ENCODE assay signal across 24 mouse cellular contexts in genomic region chr12:25958584-25958983, GRCm38 (mm10).
DNase-seq lines count a peak whose midpoint lies in the region; ATAC-seq lines count a peak whose summit lies in the region.
"Had no signal": no experiment of that assay in that cellular context is flagged by ENCODE, and none has a peak within 500 bp of the region (broad histone marks: within the 10 kb centered on the region; RNA-seq: fewer than 3 reads in every experiment).

No protein-coding gene starts in this region.

- ATAC-seq in activated CD4-positive, CD25-positive, alpha-beta regulatory T cell, adult 4 months = peak; percentile 83
- no peak for ATAC-seq in forebrain, embryonic 12.5 days (ENCODE audit: low FRiP score)
- ATAC-seq: forebrain, embryonic 14.5 days; hindbrain, postnatal 0 days; liver, embryonic 12.5 days; midbrain, embryonic 16.5 days had no signal

- H3K9me3 ChIP-seq in forebrain, embryonic 12.5 days = no peaks in the 10 kb centered on the region
- H3K9me3 ChIP-seq: limb, embryonic 13.5 days; liver, embryonic 12.5 days; neural tube, embryonic 15.5 days had no signal

- H3K4me2 ChIP-seq in forebrain, embryonic 12.5 days = no peak overlapping the region
- H3K4me2 ChIP-seq: limb, embryonic 13.5 days; liver, embryonic 12.5 days; neural tube, embryonic 15.5 days had no signal

- H3K27ac ChIP-seq in forebrain, embryonic 12.5 days = no peak overlapping the region
- H3K27ac ChIP-seq: gastrocnemius, adult 2 months; hindbrain, postnatal 0 days; limb, embryonic 13.5 days; liver, embryonic 12.5 days; neural tube, embryonic 15.5 days had no signal

- peak; percentile 20 for DNase-seq in lung, postnatal 25 days (ENCODE audit: low spot score)
- no peak for DNase-seq in lung, postnatal 4 days
- DNase-seq in CD4-positive helper T cell, adult 2 months (ENCODE audit: low read depth, low spot score) = peak; percentile 87
- DNase-seq in thymus, postnatal 25 days = peak; percentile 21
- DNase-seq in adrenal gland, adult 18-20 months (ENCODE audit: low spot score in 2 of 2) = no peak
- DNase-seq: adrenal gland, postnatal 25 days; cerebellum, adult 8-10 months; cerebellum, postnatal 36 days; embryo, embryonic 11 days; gastrocnemius, adult 2 months; kidney, adult 18-20 months; kidney, postnatal 4 days; layer of hippocampus, adult 9-11 months; lung, adult 18-20 months; lung, postnatal 10 days had no signal

- H3K4me3 ChIP-seq in forebrain, embryonic 12.5 days (replicated peaks) = no peak overlapping the region
- H3K4me3 ChIP-seq: gastrocnemius, adult 2 months; limb, embryonic 13.5 days; liver, embryonic 12.5 days; myocyte; neural tube, embryonic 15.5 days had no signal

- no peak overlapping the region for H3K9ac ChIP-seq in forebrain, embryonic 12.5 days
- H3K9ac ChIP-seq: limb, embryonic 13.5 days; liver, embryonic 12.5 days; neural tube, embryonic 15.5 days had no signal

- no peaks in the 10 kb centered on the region for H3K27me3 ChIP-seq in forebrain, embryonic 12.5 days
- H3K27me3 ChIP-seq: limb, embryonic 13.5 days; liver, embryonic 12.5 days; neural tube, embryonic 15.5 days had no signal

- H3K4me1 ChIP-seq in forebrain, embryonic 12.5 days = no peaks in the 10 kb centered on the region
- H3K4me1 ChIP-seq: limb, embryonic 13.5 days; liver, embryonic 12.5 days; neural tube, embryonic 15.5 days had no signal

- 85% methylated on average over 4 of the region's 4 CpGs for WGBS in forebrain, embryonic 12.5 days

- H3K36me3 ChIP-seq in forebrain, embryonic 12.5 days (replicated peaks) = no peaks in the 10 kb centered on the region
- H3K36me3 ChIP-seq: limb, embryonic 13.5 days; liver, embryonic 12.5 days; neural tube, embryonic 15.5 days had no signal

Comparison
In these comparisons a context has a peak if more than half of its experiments do, and no peak if none do; other contexts are left out.
1. DNase-seq: peak in lung, postnatal 25 days (single experiment), CD4-positive helper T cell, adult 2 months (single experiment) and thymus, postnatal 25 days (single experiment); none in lung, postnatal 4 days (0 of 2) and adrenal gland, adult 18-20 months (0 of 2).